Mouse (Mus musculus): ENCODE measurements at regions not wholly inside any gene's neighbourhood (a gene's known extent, or its start where the extent isn't known, plus 50 kb on each side); places are given as distances from the start of the nearest gene placed in this dataset.

DNA sequence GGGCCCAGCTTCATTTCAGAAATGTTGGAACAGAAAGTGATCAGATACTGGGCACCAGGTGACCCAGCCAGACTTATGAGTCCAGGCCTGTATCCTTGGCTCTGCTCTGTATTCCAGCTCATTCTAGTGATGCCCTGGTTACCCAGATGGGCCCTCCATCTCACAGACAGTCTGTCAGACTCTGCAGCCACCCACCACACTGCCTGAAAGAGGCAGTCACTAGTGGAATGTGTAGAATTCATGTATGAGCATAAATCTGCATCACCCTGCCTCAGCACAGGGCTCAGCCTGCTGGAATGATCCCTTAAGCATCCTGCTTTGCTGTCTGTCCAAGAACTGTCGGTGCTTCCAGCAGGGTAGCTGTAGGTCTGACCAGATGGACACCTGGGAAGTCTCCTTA lies 51.8 kb upstream of the Nectin1 start:
- no peak for DNase-seq (ENCODE audit: low spot score in 2 of 2)

DNA sequence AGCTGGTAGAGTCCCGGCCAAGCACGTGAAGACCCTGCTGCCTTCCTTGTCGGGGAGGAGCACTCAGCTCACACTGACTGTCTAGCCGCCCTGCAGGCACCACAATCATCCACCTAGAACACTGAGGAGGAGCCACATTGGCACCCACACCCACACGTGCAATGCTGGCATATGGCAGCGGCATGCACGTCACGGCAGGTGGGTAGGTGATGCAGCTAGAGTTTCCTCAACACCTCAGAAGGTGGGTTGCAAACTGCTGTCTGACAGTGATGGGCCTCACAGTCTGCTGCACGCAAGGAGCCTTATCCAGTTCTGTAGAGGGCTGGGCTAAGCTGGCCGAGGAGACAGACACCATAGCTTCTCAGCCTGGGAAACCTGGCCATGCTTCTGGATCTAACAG lies 51.2 kb upstream of the Nectin1 start:
- DNase-seq (ENCODE audit: low spot score in 2 of 2), result no peak

All from gastrocnemius, postnatal 4 days (tissue).